In genomic region chr1:191095019-191095418, GRCm38 (mm10) we compare ENCODE assay signal across 1 mouse cellular context.
TF ChIP-seq lines count a peak whose summit lies in the region.

No protein-coding gene starts in this region.

TF ChIP-seq in CH12.LX, 34 proteins besides CTCF, POLR2A, EP300 and RAD21:
- TF ChIP-seq MYC (IDR thresholded peaks at IDR 0.05; ENCODE audit: low read depth, low read length) = 0 out of 2 replicates have a peak, but pooled peaks have one; percentile 27
- 0 out of 2 replicates have a peak, but pooled peaks have one; percentile 27 for TF ChIP-seq BHLHE40 (IDR thresholded peaks at IDR 0.05; ENCODE audit: low read depth, low read length)
- peak; percentile 92 for TF ChIP-seq ZC3H11A (IDR thresholded peaks at IDR 0.05; ENCODE audit: low read depth, low read length)
- TF ChIP-seq MAZ (IDR thresholded peaks at IDR 0.05; ENCODE audit: low read depth, low read length) = no peak
- peak; percentile 60 for TF ChIP-seq IRF4 (IDR thresholded peaks at IDR 0.05; ENCODE audit: low read depth, low read length)
- no peak for TF ChIP-seq ZNF384 (IDR thresholded peaks at IDR 0.05; ENCODE audit: low read depth, low read length)
- no peak; the same call in 1 of the 2 replicates for TF ChIP-seq NELFE (IDR thresholded peaks at IDR 0.05; ENCODE audit: low read depth, low read length)
- TF ChIP-seq SMC3 (IDR thresholded peaks at IDR 0.05; ENCODE audit: low read depth, low read length) = peak; percentile 97
- TF ChIP-seq SIN3A (IDR thresholded peaks at IDR 0.05; ENCODE audit: low read length) = no peak; the same call in 1 of the 2 replicates
- no peak for TF ChIP-seq NRF1 (IDR thresholded peaks at IDR 0.05; ENCODE audit: low read depth, low read length)
- TF ChIP-seq JUND (conservative IDR thresholded peaks at IDR 0.05; ENCODE audit: low read depth, low read length) = no peak
TF ChIP-seq in CH12.LX: peak in this region for 5.
